In the genomic region with DNA sequence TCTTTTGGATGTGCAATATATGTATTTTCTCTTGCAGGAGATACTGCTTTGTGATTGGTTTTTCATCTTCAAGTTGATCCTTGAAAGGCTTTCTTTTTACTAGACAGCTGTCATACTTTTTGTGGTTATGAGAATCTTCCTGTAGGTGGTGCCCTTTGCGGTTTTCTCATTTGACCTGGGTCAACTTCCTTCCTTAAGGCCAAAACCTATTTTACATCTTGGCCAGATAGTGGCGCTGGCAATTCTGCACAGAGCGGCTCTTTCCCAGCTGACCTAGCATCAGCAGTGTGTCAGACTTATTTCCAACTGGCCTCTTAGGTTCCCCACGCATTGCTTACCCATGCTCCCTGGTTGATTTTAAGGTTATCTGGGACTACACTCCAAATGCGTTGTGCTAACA, we compare ENCODE assay signal across 10 mouse cellular contexts. TPM values are rescaled to one million over a fixed set of nuclear protein-coding genes. Genes with fewer than 3 reads are reported as not detected.
DNase-seq lines count a peak whose midpoint lies in the region; ATAC-seq and TF ChIP-seq lines count a peak whose summit lies in the region.
"Had no signal": no experiment of that assay in that cellular context is flagged by ENCODE, and none has a peak within 500 bp of the region (broad histone marks: within the 10 kb centered on the region; RNA-seq: fewer than 3 reads in every experiment).

No protein-coding gene starts in this region.

- no peak overlapping the region for H3K9ac ChIP-seq in lung, embryonic 14.5 days
- no peak overlapping the region for H3K9ac ChIP-seq in midbrain, embryonic 11.5 days (ENCODE audit: low read length)
- H3K9ac ChIP-seq in neural tube, embryonic 15.5 days (replicated peaks), result no peak overlapping the region
- H3K9ac ChIP-seq: hindbrain, embryonic 12.5 days had no signal

- no peak overlapping the region for H3K4me2 ChIP-seq in lung, embryonic 14.5 days
- H3K4me2 ChIP-seq in midbrain, embryonic 11.5 days, result no peak overlapping the region
- no peak overlapping the region for H3K4me2 ChIP-seq in neural tube, embryonic 15.5 days
- H3K4me2 ChIP-seq: hindbrain, embryonic 12.5 days had no signal

- peaks cover 5% of the 10 kb centered on the region; the same call in 1 of the 2 replicates for H3K4me1 ChIP-seq in lung, embryonic 14.5 days (ENCODE audit: insufficient read depth)
- H3K4me1 ChIP-seq in midbrain, embryonic 11.5 days (ENCODE audit: control insufficient read depth, insufficient read depth, low read length), result no peaks in the 10 kb centered on the region
- H3K4me1 ChIP-seq in neural tube, embryonic 15.5 days, result peaks cover 2% of the 10 kb centered on the region; the same call in 1 of the 2 replicates

- H3K27me3 ChIP-seq in lung, embryonic 14.5 days (ENCODE audit: insufficient read depth, low read length), result no peaks in the 10 kb centered on the region
- no peaks in the 10 kb centered on the region for H3K27me3 ChIP-seq in midbrain, embryonic 11.5 days (ENCODE audit: control insufficient read depth, insufficient read depth, low read length)
- H3K27me3 ChIP-seq in neural tube, embryonic 15.5 days (replicated peaks), result no peaks in the 10 kb centered on the region
- H3K27me3 ChIP-seq: hindbrain, embryonic 12.5 days had no signal

- H3K9me3 ChIP-seq in lung, embryonic 14.5 days (ENCODE audit: low read depth, low read length), result no peaks in the 10 kb centered on the region
- no peaks in the 10 kb centered on the region for H3K9me3 ChIP-seq in midbrain, embryonic 11.5 days (ENCODE audit: control insufficient read depth, low read length)
- H3K9me3 ChIP-seq in neural tube, embryonic 15.5 days (replicated peaks), result no peaks in the 10 kb centered on the region
- H3K9me3 ChIP-seq: hindbrain, embryonic 12.5 days had no signal

- WGBS in lung, embryonic 14.5 days, result 49% methylated on average over 5 of the region's 5 CpGs
- 53% methylated on average over 5 of the region's 5 CpGs for WGBS in midbrain, embryonic 11.5 days
- WGBS in neural tube, embryonic 15.5 days, result 54% methylated on average over 5 of the region's 5 CpGs

- no peaks in the 10 kb centered on the region for H3K36me3 ChIP-seq in lung, embryonic 14.5 days (ENCODE audit: insufficient read depth)
- no peaks in the 10 kb centered on the region for H3K36me3 ChIP-seq in midbrain, embryonic 11.5 days (ENCODE audit: control insufficient read depth, insufficient read depth, low read length)
- H3K36me3 ChIP-seq in neural tube, embryonic 15.5 days, result no peaks in the 10 kb centered on the region
- H3K36me3 ChIP-seq: hindbrain, embryonic 12.5 days had no signal

- no peak overlapping the region for H3K27ac ChIP-seq in lung, embryonic 14.5 days (ENCODE audit: low read depth)
- H3K27ac ChIP-seq in midbrain, embryonic 11.5 days (ENCODE audit: low read depth, low read length), result no peak overlapping the region
- no peak overlapping the region for H3K27ac ChIP-seq in neural tube, embryonic 15.5 days (replicated peaks)
- H3K27ac ChIP-seq: hindbrain, embryonic 12.5 days had no signal

- peak; percentile 34 for TF ChIP-seq CTCF in lung, embryonic 14.5 days (IDR thresholded peaks at IDR 0.05; ENCODE audit: low read depth)

- peak; percentile 70 for DNase-seq in gastrocnemius, adult 18-20 months (ENCODE audit: low spot score)
- no peak for DNase-seq in gastrocnemius, postnatal 36 days
- DNase-seq in thymus, postnatal 14 days, result peak; percentile 35
- no peak for DNase-seq in thymus, postnatal 0 days (ENCODE audit: low spot score)
- peak; percentile 45 for DNase-seq in lung, embryonic 14.5 days
- DNase-seq in midbrain, embryonic 11.5 days (ENCODE audit: low spot score, missing footprints), result no peak
- no peak for DNase-seq in left cerebral cortex, adult 11 months (ENCODE audit: low spot score)
- DNase-seq: right cerebral cortex, adult 18-20 months had no signal

- no peak for ATAC-seq in lung, embryonic 14.5 days (ENCODE audit: insufficient read depth)
- ATAC-seq in midbrain, embryonic 11.5 days (ENCODE audit: low FRiP score), result no peak
- ATAC-seq in neural tube, embryonic 15.5 days (ENCODE audit: low FRiP score), result no peak

- H3K4me3 ChIP-seq in lung, embryonic 14.5 days (ENCODE audit: low read depth, low read length), result no peak overlapping the region
- H3K4me3 ChIP-seq in midbrain, embryonic 11.5 days (ENCODE audit: low read depth, low read length), result no peak overlapping the region
- no peak overlapping the region for H3K4me3 ChIP-seq in neural tube, embryonic 15.5 days (replicated peaks)
- H3K4me3 ChIP-seq: hindbrain, embryonic 12.5 days had no signal

- intact Hi-C loops in gastrocnemius, postnatal 36 days (cut with DNase I), result loop anchor here (5.0 to 10.0 kb wide), 3 partner anchors 69 to 466 kb away; no protein-coding TSS in a partner anchor

RNA-seq across cellular contexts. Expression of a gene that starts 3.9 kb away (rescaled TPM):
- 10 to 100 TPM; 11.9 to 14.9 TPM for total RNA-seq in gastrocnemius, adult 18-20 months (2021)
- total RNA-seq in gastrocnemius, postnatal 36 days (2021), result 10 to 100 TPM; 10.3 to 11.3 TPM
- 6.2 and 7.0 TPM in 2 replicates for polyA plus RNA-seq in thymus, postnatal 0 days (2015; fragmentation: Nextera tagmentation; extraction: Ambion mirVana)
- 15.9 and 16.1 TPM in 2 replicates for polyA plus RNA-seq in lung, embryonic 14.5 days (2014; fragmentation: Nextera tagmentation; extraction: Ambion mirVana)
- 22.6 and 24.0 TPM in 2 replicates for polyA plus RNA-seq in midbrain, embryonic 11.5 days (2014; fragmentation: Nextera tagmentation; extraction: Ambion mirVana)
- 98.0 and 110 TPM in 2 replicates for polyA plus RNA-seq in neural tube, embryonic 15.5 days (2015; fragmentation: Nextera tagmentation; extraction: Ambion mirVana)

Comparison
In these comparisons a context has a peak if more than half of its experiments do, and no peak if none do; other contexts are left out.
1. DNase-seq: peak in gastrocnemius, adult 18-20 months (single experiment), thymus, postnatal 14 days (single experiment) and lung, embryonic 14.5 days (single experiment); none in gastrocnemius, postnatal 36 days (0 of 2), thymus, postnatal 0 days (single experiment), midbrain, embryonic 11.5 days (single experiment) and left cerebral cortex, adult 11 months (single experiment).